Comparison of ENCODE assay signal across 10 mouse cellular contexts in the genomic region with DNA sequence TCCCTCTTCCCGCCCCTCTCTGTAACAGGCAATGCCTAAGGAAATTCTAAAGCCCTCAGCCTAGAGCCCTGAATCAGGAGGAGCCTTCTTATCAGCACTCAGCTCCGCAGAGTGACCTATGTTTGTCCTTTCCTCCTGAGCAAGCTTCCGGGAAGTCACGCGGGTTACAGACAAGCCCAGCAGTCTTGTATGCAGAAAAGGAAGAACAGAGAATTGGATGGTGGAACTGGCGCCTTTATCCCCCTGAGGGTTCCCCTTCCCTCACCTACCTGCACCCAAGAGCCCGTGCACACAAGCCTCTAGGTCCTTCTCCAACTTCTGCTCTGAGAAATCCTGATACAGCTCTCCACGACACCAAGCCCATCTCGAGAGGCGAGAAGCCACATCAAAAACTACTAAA. TPM values are rescaled to one million over a fixed set of nuclear protein-coding genes. Genes with fewer than 3 reads are reported as not detected.
DNase-seq lines count a peak whose midpoint lies in the region; ATAC-seq and TF ChIP-seq lines count a peak whose summit lies in the region.
"Had no signal": no experiment of that assay in that cellular context is flagged by ENCODE, and none has a peak within 500 bp of the region (broad histone marks: within the 10 kb centered on the region; RNA-seq: fewer than 3 reads in every experiment).

No protein-coding gene starts in this region.

- no peaks in the 10 kb centered on the region for H3K9me3 ChIP-seq in forebrain, embryonic 12.5 days
- H3K9me3 ChIP-seq in forebrain, postnatal 0 days (ENCODE audit: low read length): no peaks in the 10 kb centered on the region
- H3K9me3 ChIP-seq in lung, postnatal 0 days (ENCODE audit: low read length): no peaks in the 10 kb centered on the region
- H3K9me3 ChIP-seq in heart, postnatal 0 days (replicated peaks; ENCODE audit: control insufficient read depth, low read length): no peaks in the 10 kb centered on the region
- H3K9me3 ChIP-seq in midbrain, embryonic 14.5 days (ENCODE audit: control insufficient read depth, low read length): no peaks in the 10 kb centered on the region

- DNase-seq in forebrain, postnatal 0 days: no peak
- peak; percentile 51 for DNase-seq in lung, postnatal 0 days (ENCODE audit: low spot score)
- no peak for DNase-seq in lung, adult 2 months
- peak; percentile 69 for DNase-seq in heart, postnatal 0 days (ENCODE audit: low spot score)
- no peak for DNase-seq in gastrocnemius, postnatal 14 days
- no peak for DNase-seq in midbrain, embryonic 14.5 days
- DNase-seq: kidney, postnatal 14 days; lung, adult 18-20 months had no signal

- no peak overlapping the region for H3K9ac ChIP-seq in forebrain, embryonic 12.5 days
- no peak overlapping the region for H3K9ac ChIP-seq in forebrain, postnatal 0 days
- H3K9ac ChIP-seq in lung, postnatal 0 days (replicated peaks; ENCODE audit: low read depth): no peak overlapping the region
- H3K9ac ChIP-seq in heart, postnatal 0 days (replicated peaks; ENCODE audit: low read depth, low read length): peak overlapping the region; percentile 49
- H3K9ac ChIP-seq in midbrain, embryonic 14.5 days (replicated peaks; ENCODE audit: low read length): no peak overlapping the region

- no peak overlapping the region for H3K4me3 ChIP-seq in forebrain, embryonic 12.5 days (replicated peaks)
- H3K4me3 ChIP-seq in forebrain, postnatal 0 days (ENCODE audit: low read depth, low read length): no peak overlapping the region
- no peak overlapping the region for H3K4me3 ChIP-seq in lung, postnatal 0 days (ENCODE audit: low read depth, low read length)
- no peak overlapping the region for H3K4me3 ChIP-seq in lung, adult 2 months (replicated peaks; ENCODE audit: extremely low read depth, low read depth, low read length)
- H3K4me3 ChIP-seq in heart, postnatal 0 days (ENCODE audit: low read depth, low read length): peak overlapping the region; percentile 26
- H3K4me3 ChIP-seq in small intestine, adult 2 months (ENCODE audit: low read depth, low read length): peak overlapping the region; percentile 49
- no peak overlapping the region for H3K4me3 ChIP-seq in midbrain, embryonic 14.5 days (replicated peaks; ENCODE audit: low read depth, low read length)

- no peaks in the 10 kb centered on the region for H3K36me3 ChIP-seq in forebrain, embryonic 12.5 days (replicated peaks)
- H3K36me3 ChIP-seq in forebrain, postnatal 0 days (ENCODE audit: insufficient read depth): no peaks in the 10 kb centered on the region
- H3K36me3 ChIP-seq in lung, postnatal 0 days (ENCODE audit: insufficient read depth, low read length): no peaks in the 10 kb centered on the region
- peaks cover 4% of the 10 kb centered on the region; the same call in 1 of the 2 replicates for H3K36me3 ChIP-seq in heart, postnatal 0 days (replicated peaks; ENCODE audit: control insufficient read depth, insufficient read depth, low read length)
- peaks cover 9% of the 10 kb centered on the region for H3K36me3 ChIP-seq in small intestine, adult 2 months (ENCODE audit: control insufficient read depth, insufficient read depth, low read length)
- no peaks in the 10 kb centered on the region; the same call in 1 of the 2 replicates for H3K36me3 ChIP-seq in midbrain, embryonic 14.5 days (ENCODE audit: control insufficient read depth, insufficient read depth, low read length)

- 73% methylated on average over 9 of the region's 10 CpGs for WGBS in forebrain, embryonic 12.5 days
- 76% methylated on average over 9 of the region's 10 CpGs for WGBS in forebrain, postnatal 0 days
- WGBS in lung, postnatal 0 days: 24% methylated on average over 8 of the region's 10 CpGs
- WGBS in lung, adult 2 months: 21% methylated on average over 9 of the region's 10 CpGs
- 12% methylated on average over 9 of the region's 10 CpGs for WGBS in heart, postnatal 0 days
- WGBS in small intestine, adult 2 months: 31% methylated on average over 10 of the region's 10 CpGs
- 79% methylated on average over 9 of the region's 10 CpGs for WGBS in midbrain, embryonic 14.5 days

- no peak for TF ChIP-seq EP300 in lung, postnatal 0 days (IDR thresholded peaks at IDR 0.05)
- TF ChIP-seq EP300 in heart, postnatal 0 days (IDR thresholded peaks at IDR 0.05; ENCODE audit: low read depth): no peak

- TF ChIP-seq CTCF in forebrain, postnatal 0 days (IDR thresholded peaks at IDR 0.05; ENCODE audit: low read depth): no peak
- no peak for TF ChIP-seq CTCF in lung, postnatal 0 days (IDR thresholded peaks at IDR 0.05)
- no peak for TF ChIP-seq CTCF in lung, adult 2 months (IDR thresholded peaks at IDR 0.05; ENCODE audit: insufficient read depth, low read length)
- TF ChIP-seq CTCF in heart, postnatal 0 days (IDR thresholded peaks at IDR 0.05; ENCODE audit: low read depth): no peak
- no peak for TF ChIP-seq CTCF in small intestine, adult 2 months (IDR thresholded peaks at IDR 0.05; ENCODE audit: extremely low read depth, insufficient read length, insufficient replicate concordance, low read depth, low read length)

- TF ChIP-seq POLR2A in lung, adult 2 months (IDR thresholded peaks at IDR 0.05; ENCODE audit: borderline replicate concordance, extremely low read depth, low read depth, low read length): no peak
- no peak for TF ChIP-seq POLR2A in small intestine, adult 2 months (IDR thresholded peaks at IDR 0.05; ENCODE audit: low read depth, low read length)

- H3K4me1 ChIP-seq in forebrain, embryonic 12.5 days: peaks cover 49% of the 10 kb centered on the region
- H3K4me1 ChIP-seq in forebrain, postnatal 0 days (ENCODE audit: insufficient read depth): peaks cover 15% of the 10 kb centered on the region
- H3K4me1 ChIP-seq in lung, postnatal 0 days (ENCODE audit: insufficient read depth, low read depth, low read length): peaks cover 11% of the 10 kb centered on the region; the same call in 1 of the 2 replicates
- H3K4me1 ChIP-seq in lung, adult 2 months (ENCODE audit: control insufficient read depth, insufficient read depth, low read length): peaks cover 6% of the 10 kb centered on the region; the same call in 1 of the 2 replicates
- peaks cover 25% of the 10 kb centered on the region for H3K4me1 ChIP-seq in heart, postnatal 0 days (ENCODE audit: control insufficient read depth, insufficient read depth)
- H3K4me1 ChIP-seq in small intestine, adult 2 months (ENCODE audit: control insufficient read depth, insufficient read depth, insufficient read length, low read length): peaks cover 17% of the 10 kb centered on the region; the same call in 1 of the 2 replicates
- peaks cover 29% of the 10 kb centered on the region for H3K4me1 ChIP-seq in midbrain, embryonic 14.5 days (ENCODE audit: control insufficient read depth, insufficient read depth, low read length)

- no peak for ATAC-seq in forebrain, embryonic 12.5 days (ENCODE audit: low FRiP score)
- ATAC-seq in forebrain, postnatal 0 days: no peak
- ATAC-seq in lung, postnatal 0 days: no peak
- no peak for ATAC-seq in heart, postnatal 0 days (ENCODE audit: insufficient read depth, low read depth)
- ATAC-seq in midbrain, embryonic 14.5 days (ENCODE audit: low FRiP score, low TSS enrichment): no peak

- intact Hi-C loops in gastrocnemius, postnatal 14 days (cut with DNase I; ENCODE audit: low total_unique reads): no loop called here

- H3K27ac ChIP-seq in forebrain, embryonic 12.5 days: no peak overlapping the region
- no peak overlapping the region for H3K27ac ChIP-seq in forebrain, postnatal 0 days (ENCODE audit: low read depth, low read length)
- no peak overlapping the region for H3K27ac ChIP-seq in lung, postnatal 0 days (ENCODE audit: low read length)
- H3K27ac ChIP-seq in heart, postnatal 0 days (ENCODE audit: low read depth): peak overlapping the region; percentile 82
- peak overlapping the region; percentile 79 for H3K27ac ChIP-seq in small intestine, adult 2 months (ENCODE audit: insufficient read depth, low read depth, low read length)
- H3K27ac ChIP-seq in midbrain, embryonic 14.5 days (replicated peaks; ENCODE audit: low read depth, low read length): no peak overlapping the region

- H3K4me2 ChIP-seq in forebrain, embryonic 12.5 days: peak overlapping the region; percentile 13; the same call in 1 of the 2 replicates
- H3K4me2 ChIP-seq in forebrain, postnatal 0 days (ENCODE audit: low read depth): no peak overlapping the region
- no peak overlapping the region for H3K4me2 ChIP-seq in lung, postnatal 0 days (replicated peaks; ENCODE audit: low read depth, low read length)
- H3K4me2 ChIP-seq in heart, postnatal 0 days (ENCODE audit: low read depth, low read length): peak overlapping the region; percentile 64
- H3K4me2 ChIP-seq in midbrain, embryonic 14.5 days (ENCODE audit: low read length): no peak overlapping the region

- H3K27me3 ChIP-seq in forebrain, embryonic 12.5 days: 0 out of 2 replicates have a peak, but pooled peaks cover 5% of the 10 kb centered on the region
- H3K27me3 ChIP-seq in forebrain, postnatal 0 days (ENCODE audit: insufficient read depth, low read length): no peaks in the 10 kb centered on the region
- no peaks in the 10 kb centered on the region for H3K27me3 ChIP-seq in lung, postnatal 0 days (replicated peaks; ENCODE audit: insufficient read depth, low read length)
- no peaks in the 10 kb centered on the region for H3K27me3 ChIP-seq in heart, postnatal 0 days (ENCODE audit: control insufficient read depth, insufficient read depth, low read length)
- H3K27me3 ChIP-seq in small intestine, adult 2 months (ENCODE audit: control insufficient read depth, insufficient read depth, low read length): no peaks in the 10 kb centered on the region
- no peaks in the 10 kb centered on the region for H3K27me3 ChIP-seq in midbrain, embryonic 14.5 days (ENCODE audit: control insufficient read depth, insufficient read depth, low read length)

RNA-seq across cellular contexts. Expression of a gene that starts 4.0 kb away (rescaled TPM):
- polyA plus RNA-seq in forebrain, embryonic 12.5 days (2016; fragmentation: Nextera tagmentation; extraction: Ambion mirVana): 57.6 and 58.8 TPM in 2 replicates
- 86.1 and 88.2 TPM in 2 replicates for total RNA-seq in forebrain, postnatal 0 days (2014; rRNA removed)
- 85.4 and 101 TPM in 2 replicates for polyA plus RNA-seq in forebrain, postnatal 0 days (2015; fragmentation: Nextera tagmentation; extraction: Ambion mirVana)
- polyA plus RNA-seq in lung, postnatal 0 days (2015; fragmentation: Nextera tagmentation; extraction: Ambion mirVana): 14.2 and 15.6 TPM in 2 replicates
- 14.1 and 21.7 TPM in 2 replicates for polyA plus RNA-seq in lung, adult 2 months (2012; rRNA removed)
- total RNA-seq in heart, postnatal 0 days (2014; rRNA removed; ENCODE audit: low replicate concordance): 344 and 375 TPM in 2 replicates
- polyA plus RNA-seq in heart, postnatal 0 days (2015; fragmentation: Nextera tagmentation; extraction: Ambion mirVana): 394 and 404 TPM in 2 replicates
- 36.0 and 41.3 TPM in 2 replicates for polyA plus RNA-seq in small intestine, adult 2 months (2012; rRNA removed)
- total RNA-seq in gastrocnemius, postnatal 14 days (2021): 100 to 1,000 TPM; 223 to 303 TPM
- polyA plus RNA-seq in midbrain, embryonic 14.5 days (2014; fragmentation: Nextera tagmentation; extraction: Ambion mirVana): 72.6 and 89.3 TPM in 2 replicates

Comparison
In these comparisons a context has a peak if more than half of its experiments do, and no peak if none do; other contexts are left out.
1. H3K4me2 ChIP-seq: peak in forebrain, embryonic 12.5 days (single experiment) and heart, postnatal 0 days (single experiment); none in forebrain, postnatal 0 days (single experiment), lung, postnatal 0 days (single experiment) and midbrain, embryonic 14.5 days (single experiment).
2. DNase-seq: peak in lung, postnatal 0 days (single experiment) and heart, postnatal 0 days (single experiment); none in forebrain, postnatal 0 days (single experiment), lung, adult 2 months (single experiment), gastrocnemius, postnatal 14 days (single experiment) and midbrain, embryonic 14.5 days (single experiment).
3. H3K27ac ChIP-seq: peak in heart, postnatal 0 days (single experiment) and small intestine, adult 2 months (single experiment); none in forebrain, embryonic 12.5 days (single experiment), forebrain, postnatal 0 days (single experiment), lung, postnatal 0 days (single experiment) and midbrain, embryonic 14.5 days (single experiment).
4. H3K4me3 ChIP-seq: peak in heart, postnatal 0 days (single experiment) and small intestine, adult 2 months (single experiment); none in forebrain, embryonic 12.5 days (single experiment), forebrain, postnatal 0 days (single experiment), lung, postnatal 0 days (single experiment), lung, adult 2 months (single experiment) and midbrain, embryonic 14.5 days (single experiment).